Mouse (Mus musculus) testis, adult 2 months (tissue): ENCODE results near the gene Kif1c.

ENCODE experiments used
- CTCF ChIP-seq: fragments of 200-500 bp; IDR thresholded peaks from 2 replicates; pipeline ENCODE4 v1.5.1; 2012; ENCODE audit warnings: low read depth, mild to moderate bottlenecking, inconsistent platforms, low read length, moderate library complexity; ENCODE audit not compliant: control insufficient read depth, insufficient read depth, insufficient replicate concordance
- POLR2A ChIP-seq: fragments of 200-500 bp; IDR thresholded peaks from 2 replicates; pipeline ENCODE4 v1.6.1; 2012; ENCODE audit warnings: low read depth, mild to moderate bottlenecking, inconsistent platforms, low read length, moderate library complexity; ENCODE audit not compliant: control insufficient read depth

DNA sequence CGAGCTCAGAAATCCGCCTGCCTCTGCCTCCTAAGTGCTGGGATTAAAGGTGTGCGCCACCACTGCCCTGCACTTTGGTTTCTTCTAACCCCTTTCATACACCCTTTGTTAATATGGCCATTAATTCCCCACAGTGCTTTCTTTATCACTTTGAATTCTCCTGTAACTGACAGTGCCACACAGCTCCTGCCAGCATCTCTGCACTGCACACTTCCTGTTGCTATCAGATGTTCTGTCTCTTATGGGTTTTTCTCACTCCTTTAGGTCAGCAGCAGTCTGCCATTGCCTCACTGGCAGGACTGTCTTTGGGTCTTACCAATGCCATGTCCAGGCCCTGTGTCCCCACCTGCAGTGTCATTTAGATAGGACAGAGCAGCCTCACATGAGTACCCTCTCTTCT lies 70.5 kb downstream of the Kif1c start:
- TF ChIP-seq CTCF (no peak), POLR2A (no peak)
